Mouse (Mus musculus) C2C12 (cell line): ENCODE results near the gene Map7d1. TPM values are rescaled to one million over a fixed set of nuclear protein-coding genes. Genes with fewer than 3 reads are reported as not detected.
"Not testable (repeated sequence)": the region's sequence is repeated elsewhere in the genome, so short reads cannot be mapped to it uniquely, and the experiment has no call there.

Experiments
- H3K27me3 ChIP-seq: one replicate; pipeline ENCODE4 v1.6.1; 2011; ENCODE audit not compliant: control insufficient read depth, insufficient read depth, insufficient read length
- H3K36me3 ChIP-seq: one replicate; pipeline ENCODE4 v1.6.1; 2011; ENCODE audit not compliant: control insufficient read depth, insufficient read depth
- H3K4me3 ChIP-seq: one replicate; pipeline ENCODE4 v1.5.1; 2011; ENCODE audit warnings: mild to moderate bottlenecking, control low read depth; ENCODE audit not compliant: poor library complexity, insufficient read depth, severe bottlenecking
- H3K79me2 ChIP-seq: one replicate; pipeline ENCODE4 v1.6.1; 2011; ENCODE audit not compliant: control insufficient read depth, insufficient read depth
- H3K79me3 ChIP-seq: one replicate; pipeline ENCODE4 v1.6.1; 2011; ENCODE audit warnings: low read depth, control low read depth
- H3ac ChIP-seq: one replicate; pipeline ENCODE3; 2011; ENCODE audit warnings: low read depth; ENCODE audit not compliant: control insufficient read depth, insufficient read length
- CEBPB ChIP-seq: IDR thresholded peaks from one replicate; pipeline ENCODE4 v1.6.1; 2011; ENCODE audit warnings: low read depth, mild to moderate bottlenecking, control low read depth, moderate library complexity
- CTCF ChIP-seq: IDR thresholded peaks from one replicate; pipeline ENCODE4 v1.5.1; 2011; ENCODE audit not compliant: control insufficient read depth, insufficient read depth, insufficient read length
- FOSL1 ChIP-seq: IDR thresholded peaks from one replicate; pipeline ENCODE4 v1.8.0; 2011; ENCODE audit warnings: mild to moderate bottlenecking, low read length; ENCODE audit not compliant: poor library complexity, insufficient read depth, severe bottlenecking
- MAX ChIP-seq: IDR thresholded peaks from one replicate; pipeline ENCODE4 v1.6.1; 2011; ENCODE audit warnings: mild to moderate bottlenecking, control low read depth
- MYOD1 ChIP-seq: IDR thresholded peaks from one replicate; pipeline ENCODE4 v1.6.1; 2011; ENCODE audit warnings: low read depth; ENCODE audit not compliant: control insufficient read depth, insufficient read length
- MYOG ChIP-seq: IDR thresholded peaks from one replicate; pipeline ENCODE4 v1.6.1; 2011; ENCODE audit not compliant: control insufficient read depth, insufficient read length; ENCODE audit errors: extremely low read depth
- USF1 ChIP-seq: IDR thresholded peaks from one replicate; pipeline ENCODE4 v1.6.1; 2011; ENCODE audit warnings: low read depth, mild to moderate bottlenecking, control low read depth, moderate library complexity
- polyA plus RNA-seq: library from polyadenylated mRNA; unstranded; fragments of >200 nt; fragmentation: generic; extraction: Trizol; gene quantifications from one replicate; pipeline ENCODE4 v1.2.1, GENCODE M21; 2012; ENCODE audit warnings: missing spikeins

The Map7d1 gene
- polyA plus RNA-seq, 1 experiment: 130 TPM

DNA sequence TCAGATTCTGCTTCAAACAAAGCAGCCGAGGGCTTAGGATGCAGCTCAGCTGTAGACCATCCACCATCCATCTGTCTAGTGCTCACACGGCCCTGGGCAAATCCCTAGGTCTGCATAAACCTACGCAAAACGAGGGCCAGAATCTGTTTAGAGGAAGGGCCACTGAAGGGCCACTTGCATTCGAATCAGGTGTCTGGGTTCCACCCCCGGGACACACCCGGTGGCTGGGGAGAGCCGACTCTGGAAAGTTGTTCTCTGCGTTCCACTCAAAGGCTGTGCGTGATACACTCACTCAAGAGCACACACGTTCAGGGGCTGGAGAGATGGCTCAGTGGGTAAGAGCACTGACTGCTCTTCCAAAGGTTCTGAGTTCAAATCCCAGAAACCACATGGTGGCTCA is 33.5 kb downstream of the Map7d1 start:
- Histone ChIP-seq H3K79me2 (no peaks in the 10 kb centered on the region), H3K4me3 (no peak overlapping the region), H3K36me3 (no peaks in the 10 kb centered on the region), H3ac (no peak overlapping the region), H3K79me3 (no peaks in the 10 kb centered on the region), H3K27me3 (no peaks in the 10 kb centered on the region)
- TF ChIP-seq CTCF (no peak), MYOD1 (no peak), FOSL1 (no peak), USF1 (no peak), CEBPB (no peak), MYOG (no peak), MAX (no peak)

DNA sequence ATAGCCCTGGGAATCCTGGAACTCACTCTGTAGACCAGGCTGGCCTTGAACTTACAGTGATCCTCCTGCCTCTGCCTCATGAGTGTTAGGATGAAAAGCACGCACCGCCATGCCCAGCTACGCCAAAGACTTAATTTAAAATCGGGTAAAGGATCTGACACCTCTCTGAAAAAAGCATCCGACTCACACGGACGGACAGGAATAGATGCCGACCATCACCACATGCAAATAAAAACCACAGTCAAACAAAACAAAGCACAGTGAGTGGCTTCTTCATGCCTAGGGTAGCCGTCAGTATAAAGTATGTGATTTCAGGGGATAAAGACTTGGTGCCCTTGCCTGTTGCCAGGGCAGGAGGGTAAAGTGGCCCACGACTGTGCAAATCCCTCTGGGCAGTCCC is 36.1 kb downstream of the Map7d1 start:
- Histone ChIP-seq H3ac (no peak overlapping the region), H3K27me3 (no peaks in the 10 kb centered on the region)
- TF ChIP-seq CTCF (no peak), MYOG (no peak), FOSL1 (no peak), MYOD1 (no peak), USF1 (no peak), CEBPB (no peak), MAX (no peak)

DNA sequence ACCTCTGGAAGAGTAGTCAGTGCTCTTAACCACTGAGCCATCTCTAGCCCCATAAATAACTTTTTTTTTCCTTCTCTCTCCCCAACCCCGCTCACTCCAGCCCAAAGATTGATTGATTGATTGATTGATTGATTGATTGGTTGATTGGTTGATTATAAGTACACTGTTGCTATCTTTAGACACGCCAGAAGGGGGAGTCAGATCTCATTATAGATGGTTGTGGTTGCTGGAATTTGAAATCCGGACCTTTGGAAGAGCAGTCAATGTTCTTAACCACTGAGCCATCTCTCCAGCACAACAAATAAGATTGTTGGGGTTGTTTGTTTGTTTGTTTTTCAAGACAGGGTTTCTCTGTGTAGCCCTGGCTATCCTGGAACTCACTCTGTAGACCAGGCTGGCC is 36.6 kb downstream of the Map7d1 start:
- not testable (repeated sequence) for H3K36me3 ChIP-seq, H3K27me3 ChIP-seq, H3K4me3 ChIP-seq, H3K79me3 ChIP-seq, H3ac ChIP-seq, H3K79me2 ChIP-seq

More for the DNA sequence above, 36.1 kb downstream of the Map7d1 start:
- no peaks in the 10 kb centered on the region for H3K79me3 ChIP-seq
- H3K36me3 ChIP-seq: no peaks in the 10 kb centered on the region
- no peaks in the 10 kb centered on the region for H3K79me2 ChIP-seq
- H3K4me3 ChIP-seq: no peak overlapping the region

DNA sequence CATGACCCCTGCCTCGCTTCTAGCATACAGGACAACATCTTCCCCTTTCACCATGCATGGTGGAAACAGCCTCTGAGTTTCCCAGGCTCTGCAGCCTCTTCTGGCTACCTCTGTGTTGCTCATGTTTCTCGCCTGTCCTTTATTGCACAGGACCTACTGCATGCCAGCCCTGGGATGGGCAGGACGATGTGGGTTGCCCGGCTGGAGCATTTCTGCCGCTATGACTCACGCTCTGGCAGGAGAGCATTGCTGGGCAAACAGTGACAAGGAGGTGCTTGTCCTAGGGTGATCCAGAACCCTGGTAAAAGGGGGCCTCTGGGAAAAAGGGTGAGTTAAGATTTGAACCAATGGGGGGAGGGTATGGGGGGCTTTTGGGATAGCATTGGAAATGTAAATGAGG is 38.4 kb downstream of the Map7d1 start:
- H3K79me3 ChIP-seq: no peaks in the 10 kb centered on the region
- H3K79me2 ChIP-seq: no peaks in the 10 kb centered on the region
- TF ChIP-seq MAX (no peak), CEBPB (no peak), USF1 (no peak), MYOD1 (no peak), FOSL1 (no peak), CTCF (no peak), MYOG (no peak)
- H3K36me3 ChIP-seq: no peaks in the 10 kb centered on the region
- no peak overlapping the region for H3K4me3 ChIP-seq
- no peak overlapping the region for H3ac ChIP-seq
- H3K27me3 ChIP-seq: no peaks in the 10 kb centered on the region

DNA sequence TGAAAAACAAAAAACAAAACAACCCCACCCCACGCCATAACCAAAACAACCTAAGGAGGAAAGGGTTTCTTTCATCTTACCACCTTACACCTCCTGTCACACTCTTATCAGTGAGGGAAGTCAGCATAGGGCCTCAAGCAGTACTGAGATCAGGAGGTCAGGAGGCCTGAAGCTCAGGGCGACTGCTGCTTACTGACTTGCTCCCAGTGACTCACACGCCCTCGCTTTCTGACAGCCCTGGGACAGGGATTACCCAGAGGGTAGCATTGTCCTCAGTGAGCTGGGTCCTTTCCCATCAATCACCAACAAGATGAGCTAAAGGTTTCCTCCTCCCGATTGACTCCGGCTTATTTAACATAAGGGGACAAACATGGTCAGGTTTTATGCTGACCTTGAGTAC is 49.1 kb downstream of the Map7d1 start:
- Histone ChIP-seq H3K79me3 (peaks cover 1% of the 10 kb centered on the region), H3K27me3 (no peaks in the 10 kb centered on the region), H3K4me3 (no peak overlapping the region), H3K36me3 (no peaks in the 10 kb centered on the region), H3ac (no peak overlapping the region), H3K79me2 (peaks cover 3% of the 10 kb centered on the region)
- no peak for TF ChIP-seq CTCF
- no peak for TF ChIP-seq CEBPB
- no peak for TF ChIP-seq MAX
- no peak for TF ChIP-seq MYOD1
- TF ChIP-seq USF1: no peak
- no peak for TF ChIP-seq FOSL1
- no peak for TF ChIP-seq MYOG

DNA sequence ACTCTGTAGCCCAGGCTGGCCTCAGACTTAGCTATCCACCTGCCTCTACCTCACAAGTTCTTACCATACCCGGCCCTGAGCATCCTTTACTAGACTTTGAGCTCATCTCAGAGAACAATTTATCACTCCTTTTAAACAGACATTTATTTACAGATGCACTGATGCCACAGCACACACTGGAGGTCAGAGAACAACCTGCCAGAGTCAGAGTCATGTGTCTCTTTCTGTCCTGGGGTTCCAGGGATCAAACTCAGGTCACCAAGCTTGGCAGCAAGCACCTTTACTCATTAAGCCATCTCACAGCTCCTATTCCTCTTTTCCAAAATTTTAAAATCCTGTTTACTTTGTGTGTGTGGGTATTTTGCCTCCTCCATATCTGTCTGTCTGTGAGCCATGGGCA is 50.8 kb downstream of the Map7d1 start:
- H3K4me3 ChIP-seq: no peak overlapping the region
- H3K36me3 ChIP-seq: no peaks in the 10 kb centered on the region
- H3ac ChIP-seq: no peak overlapping the region
- TF ChIP-seq CTCF: no peak
- no peak for TF ChIP-seq MYOD1
- no peak for TF ChIP-seq MAX
- TF ChIP-seq USF1: no peak
- no peak for TF ChIP-seq MYOG
- TF ChIP-seq FOSL1: no peak
- TF ChIP-seq CEBPB: no peak
- H3K79me3 ChIP-seq: peaks cover 18% of the 10 kb centered on the region
- peaks cover 20% of the 10 kb centered on the region for H3K79me2 ChIP-seq
- no peaks in the 10 kb centered on the region for H3K27me3 ChIP-seq
